Mouse (Mus musculus) embryo, embryonic 10.5 days (tissue): ENCODE measurements around the gene Cacybp.
A peak's percentile ranks its signal among the peaks of the same experiment; 100 is the strongest.

Experiments
- DNase-seq: peaks from one replicate; pipeline ENCODE4 v3.0.0-alpha.2; 2015; ENCODE audit warnings: low spot score

Cacybp gene

GRCm38 (mm10) chr1:160212703-160213669 lies at the start of gene Cacybp:
TSS of gene Cacybp (minus strand) at chr1:160212875.
- DNase-seq: peak; percentile 99

- DNase-seq: peak; percentile 34
These were observed 49.7 kb upstream of the Cacybp start for GRCm38 (mm10) chr1:160262415-160262814.

GRCm38 (mm10) chr1:160261849-160262248 lies 49.2 kb upstream of the Cacybp start:
- no peak for DNase-seq

- DNase-seq: no peak
These were observed 47.9 kb upstream of the Cacybp start for GRCm38 (mm10) chr1:160260605-160261004.

- DNase-seq: peak; percentile 23
These were observed 47.2 kb upstream of the Cacybp start for GRCm38 (mm10) chr1:160259884-160260283.

GRCm38 (mm10) chr1:160253108-160253507 lies 40.4 kb upstream of the Cacybp start:
- DNase-seq: no peak

GRCm38 (mm10) chr1:160251388-160252007 lies 38.8 kb upstream of the Cacybp start:
- DNase-seq: no peak

- DNase-seq: no peak
These were observed 38.1 kb upstream of the Cacybp start for GRCm38 (mm10) chr1:160250782-160251181.

- DNase-seq: no peak
These were observed 37.1 kb upstream of the Cacybp start for GRCm38 (mm10) chr1:160249786-160250185.

GRCm38 (mm10) chr1:160247473-160247872 lies 34.8 kb upstream of the Cacybp start:
- DNase-seq: no peak

GRCm38 (mm10) chr1:160246844-160247243 lies 34.2 kb upstream of the Cacybp start:
- DNase-seq: no peak

- DNase-seq: no peak
These were observed 33.3 kb upstream of the Cacybp start for GRCm38 (mm10) chr1:160245954-160246353.

- DNase-seq: no peak
These were observed 32.0 kb upstream of the Cacybp start for GRCm38 (mm10) chr1:160244689-160245088.

GRCm38 (mm10) chr1:160240091-160240490 lies 27.4 kb upstream of the Cacybp start:
- no peak for DNase-seq

GRCm38 (mm10) chr1:160238852-160239443 lies 26.3 kb upstream of the Cacybp start:
- no peak for DNase-seq

GRCm38 (mm10) chr1:160237981-160238380 lies 25.3 kb upstream of the Cacybp start:
- DNase-seq: no peak

GRCm38 (mm10) chr1:160233921-160234320 lies 21.2 kb upstream of the Cacybp start:
- DNase-seq: no peak

- DNase-seq: no peak
These were observed 19.4 kb upstream of the Cacybp start for GRCm38 (mm10) chr1:160232113-160232512.

GRCm38 (mm10) chr1:160231013-160231412 lies 18.3 kb upstream of the Cacybp start:
- peak; percentile 83 for DNase-seq

GRCm38 (mm10) chr1:160227850-160228249 lies 15.2 kb upstream of the Cacybp start:
- no peak for DNase-seq

GRCm38 (mm10) chr1:160227196-160227595 lies 14.5 kb upstream of the Cacybp start:
- no peak for DNase-seq

- no peak for DNase-seq
These were observed 11.4 kb upstream of the Cacybp start for GRCm38 (mm10) chr1:160224093-160224492.

- DNase-seq: no peak
These were observed 5.2 kb upstream of the Cacybp start for GRCm38 (mm10) chr1:160217898-160218297.
